Mouse (Mus musculus) embryonic facial prominence, embryonic 15.5 days (tissue): ENCODE results near the gene Lrrc49. TPM values are rescaled to one million over a fixed set of nuclear protein-coding genes. Genes with fewer than 3 reads are reported as not detected.

Experiments
- ATAC-seq: fragments of 200-750 bp; cut with Nextera tagmentation; 2 replicates; pipeline ENCODE4 v1.8.0; 2017; ENCODE audit warnings: low read depth, moderate TSS enrichment; ENCODE audit not compliant: insufficient number of reproducible peaks, low FRiP score, low TSS enrichment
- H3K27ac ChIP-seq: fragments of 300-500 bp; sonication (generic); replicated peaks from 2 replicates; pipeline ENCODE4 v1.5.1; 2015; ENCODE audit warnings: mild to moderate bottlenecking, inconsistent platforms
- H3K27me3 ChIP-seq: fragments of 300-500 bp; sonication (generic); 2 replicates; pipeline ENCODE4 v1.6.1; 2015; ENCODE audit warnings: inconsistent platforms
- H3K36me3 ChIP-seq: fragments of 300-500 bp; sonication (generic); 2 replicates; pipeline ENCODE4 v1.6.1; 2015; ENCODE audit warnings: mild to moderate bottlenecking, inconsistent platforms
- H3K4me1 ChIP-seq: fragments of 300-500 bp; sonication (generic); 2 replicates; pipeline ENCODE4 v1.6.1; 2015; ENCODE audit warnings: inconsistent platforms
- H3K4me2 ChIP-seq: fragments of 300-500 bp; sonication (generic); replicated peaks from 2 replicates; pipeline ENCODE4 v1.6.1; 2015; ENCODE audit warnings: mild to moderate bottlenecking, inconsistent platforms
- H3K4me3 ChIP-seq: fragments of 300-500 bp; sonication (generic); replicated peaks from 2 replicates; pipeline ENCODE4 v1.5.1; 2015; ENCODE audit warnings: mild to moderate bottlenecking, inconsistent platforms
- H3K9ac ChIP-seq: fragments of 300-500 bp; sonication (generic); 2 replicates; pipeline ENCODE4 v1.6.1; 2015; ENCODE audit warnings: inconsistent platforms
- H3K9me3 ChIP-seq: fragments of 300-500 bp; sonication (generic); replicated peaks from 2 replicates; pipeline ENCODE4 v1.6.1; 2016; ENCODE audit warnings: inconsistent platforms
- WGBS: fragments of 180-500 bp; shearing (Covaris S2); methylation state at CpG from one replicate; pipeline ENCODE4 v1.1.7; 2015; 5-methylcytosine and 5-hydroxymethylcytosine counted together
- polyA plus RNA-seq: library from polyadenylated mRNA; unstranded; fragments of >200 nt; fragmentation: Nextera tagmentation; extraction: Ambion mirVana; gene quantifications from 2 replicates; pipeline ENCODE4 v1.2.1, GENCODE M21; 2015

Gene Lrrc49
- polyA plus RNA-seq, 1 experiment from 2014 or later: 17.9 TPM

- Histone ChIP-seq H3K4me3 (no peak overlapping the region), H3K9me3 (no peaks in the 10 kb centered on the region), H3K27me3 (no peaks in the 10 kb centered on the region), H3K27ac (no peak overlapping the region), H3K4me2 (no peak overlapping the region), H3K4me1 (no peaks in the 10 kb centered on the region), H3K36me3 (no peaks in the 10 kb centered on the region), H3K9ac (no peak overlapping the region)
- WGBS: 87% methylated on average over 7 of the region's 7 CpGs
- ATAC-seq: no peak
These were observed 114.9 kb downstream of the Lrrc49 start for GRCm38 (mm10) chr9:60573011-60573410.

DNA sequence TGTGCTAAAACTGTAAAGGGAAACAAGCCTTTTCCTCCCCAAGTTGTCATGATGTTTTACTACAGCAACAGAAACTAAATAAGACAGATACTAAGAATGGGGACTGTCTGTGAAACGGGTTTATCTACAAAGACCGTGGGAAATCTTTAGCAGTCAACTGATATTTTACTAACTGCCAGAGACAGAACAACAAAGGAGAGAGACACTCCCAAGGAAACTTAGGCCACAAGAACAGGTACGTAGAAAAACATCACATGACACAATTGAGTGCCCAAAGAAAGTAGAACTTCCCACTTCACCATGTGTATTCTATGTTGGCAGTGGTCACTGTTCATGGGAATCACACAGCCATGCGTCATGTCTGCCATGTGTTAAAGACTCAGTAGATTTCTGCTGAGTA, 116.2 kb downstream of the Lrrc49 start:
- WGBS: 92% methylated on average over 4 of the region's 4 CpGs
- H3K27me3 ChIP-seq: no peaks in the 10 kb centered on the region

GRCm38 (mm10) chr9:60571041-60571440, 116.9 kb downstream of the Lrrc49 start:
- H3K4me2 ChIP-seq: no peak overlapping the region
- no peak for ATAC-seq
- H3K9ac ChIP-seq: no peak overlapping the region
- no peaks in the 10 kb centered on the region for H3K27me3 ChIP-seq
- no peaks in the 10 kb centered on the region for H3K4me1 ChIP-seq
- H3K36me3 ChIP-seq: no peaks in the 10 kb centered on the region
- no peak overlapping the region for H3K4me3 ChIP-seq
- no peaks in the 10 kb centered on the region for H3K9me3 ChIP-seq
- H3K27ac ChIP-seq: no peak overlapping the region
- 34% methylated on average over 4 of the region's 4 CpGs for WGBS

More for the DNA sequence above, 116.2 kb downstream of the Lrrc49 start:
- Histone ChIP-seq H3K4me1 (no peaks in the 10 kb centered on the region), H3K27ac (no peak overlapping the region), H3K9ac (no peak overlapping the region), H3K36me3 (no peaks in the 10 kb centered on the region), H3K4me2 (no peak overlapping the region), H3K4me3 (no peak overlapping the region), H3K9me3 (no peaks in the 10 kb centered on the region)
- no peak for ATAC-seq

- no peak overlapping the region for H3K4me2 ChIP-seq
- no peaks in the 10 kb centered on the region for H3K36me3 ChIP-seq
- ATAC-seq: no peak
- no peaks in the 10 kb centered on the region for H3K4me1 ChIP-seq
- 66% methylated on average over 2 of the region's 2 CpGs for WGBS
- H3K9me3 ChIP-seq: no peaks in the 10 kb centered on the region
- H3K27me3 ChIP-seq: no peaks in the 10 kb centered on the region
- no peak overlapping the region for H3K9ac ChIP-seq
- no peak overlapping the region for H3K27ac ChIP-seq
- no peak overlapping the region for H3K4me3 ChIP-seq
These were observed 118.6 kb downstream of the Lrrc49 start for GRCm38 (mm10) chr9:60569366-60569765.

DNA sequence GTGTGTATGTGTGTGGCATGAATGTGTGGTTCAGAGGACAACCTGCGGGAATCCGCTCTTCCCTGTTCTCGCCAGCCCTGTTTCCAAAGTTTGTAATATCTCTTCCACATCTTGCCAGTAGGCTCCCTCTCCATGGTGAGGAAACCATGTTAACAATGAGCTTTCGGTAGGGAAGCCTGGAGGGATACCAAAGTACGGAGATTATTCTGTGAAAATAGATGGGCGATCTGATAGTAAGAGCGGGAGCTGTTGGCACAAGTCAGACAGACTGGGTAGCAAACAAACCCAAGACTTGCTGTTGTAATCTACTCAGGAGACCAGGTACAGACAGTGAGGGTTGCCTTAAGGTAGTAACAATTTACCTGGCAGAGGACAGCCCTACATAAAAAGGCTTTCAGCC, 124.1 kb downstream of the Lrrc49 start:
- H3K9me3 ChIP-seq: no peaks in the 10 kb centered on the region
- no peaks in the 10 kb centered on the region for H3K36me3 ChIP-seq
- 78% methylated on average over 7 of the region's 7 CpGs for WGBS
- no peak overlapping the region for H3K27ac ChIP-seq
- H3K4me1 ChIP-seq: peaks cover 20% of the 10 kb centered on the region
- H3K9ac ChIP-seq: no peak overlapping the region
- no peak for ATAC-seq
- no peaks in the 10 kb centered on the region for H3K27me3 ChIP-seq
- H3K4me3 ChIP-seq: no peak overlapping the region
- no peak overlapping the region for H3K4me2 ChIP-seq

- 45% methylated on average over 20 of the region's 20 CpGs for WGBS
- Histone ChIP-seq H3K27me3 (no peaks in the 10 kb centered on the region), H3K4me1 (peaks cover 20% of the 10 kb centered on the region), H3K4me2 (peak overlapping the region; percentile 17), H3K36me3 (no peaks in the 10 kb centered on the region), H3K9ac (no peak overlapping the region), H3K27ac (no peak overlapping the region), H3K9me3 (no peaks in the 10 kb centered on the region), H3K4me3 (no peak overlapping the region)
- no peak for ATAC-seq
These were observed 125.3 kb downstream of the Lrrc49 start for GRCm38 (mm10) chr9:60562443-60563371.

- Histone ChIP-seq H3K36me3 (no peaks in the 10 kb centered on the region), H3K4me1 (peaks cover 20% of the 10 kb centered on the region), H3K9ac (no peak overlapping the region), H3K27me3 (no peaks in the 10 kb centered on the region), H3K4me3 (no peak overlapping the region), H3K27ac (peak overlapping the region; percentile 28; the same call in 1 of the 2 replicates), H3K9me3 (no peaks in the 10 kb centered on the region), H3K4me2 (no peak overlapping the region)
- no peak for ATAC-seq
- WGBS: 38% methylated on average over 9 of the region's 9 CpGs
These were observed 126.2 kb downstream of the Lrrc49 start for GRCm38 (mm10) chr9:60561641-60562289.

- no peak overlapping the region for H3K27ac ChIP-seq
- no peaks in the 10 kb centered on the region for H3K9me3 ChIP-seq
- H3K4me3 ChIP-seq: no peak overlapping the region
- no peaks in the 10 kb centered on the region for H3K36me3 ChIP-seq
- WGBS: 38% methylated on average over 3 of the region's 3 CpGs
- H3K9ac ChIP-seq: no peak overlapping the region
- H3K27me3 ChIP-seq: no peaks in the 10 kb centered on the region
- ATAC-seq: no peak
- H3K4me1 ChIP-seq: peaks cover 20% of the 10 kb centered on the region
- H3K4me2 ChIP-seq: no peak overlapping the region
These were observed 129.5 kb downstream of the Lrrc49 start for GRCm38 (mm10) chr9:60558507-60558906.

GRCm38 (mm10) chr9:60551238-60551637, 136.7 kb downstream of the Lrrc49 start:
- H3K9ac ChIP-seq: no peak overlapping the region
- H3K36me3 ChIP-seq: no peaks in the 10 kb centered on the region
- no peak for ATAC-seq
- no peaks in the 10 kb centered on the region for H3K9me3 ChIP-seq
- no peaks in the 10 kb centered on the region for H3K27me3 ChIP-seq
- H3K4me3 ChIP-seq: no peak overlapping the region
- H3K4me1 ChIP-seq: no peaks in the 10 kb centered on the region
- H3K4me2 ChIP-seq: no peak overlapping the region
- 97% methylated on average over 4 of the region's 4 CpGs for WGBS
- no peak overlapping the region for H3K27ac ChIP-seq

DNA sequence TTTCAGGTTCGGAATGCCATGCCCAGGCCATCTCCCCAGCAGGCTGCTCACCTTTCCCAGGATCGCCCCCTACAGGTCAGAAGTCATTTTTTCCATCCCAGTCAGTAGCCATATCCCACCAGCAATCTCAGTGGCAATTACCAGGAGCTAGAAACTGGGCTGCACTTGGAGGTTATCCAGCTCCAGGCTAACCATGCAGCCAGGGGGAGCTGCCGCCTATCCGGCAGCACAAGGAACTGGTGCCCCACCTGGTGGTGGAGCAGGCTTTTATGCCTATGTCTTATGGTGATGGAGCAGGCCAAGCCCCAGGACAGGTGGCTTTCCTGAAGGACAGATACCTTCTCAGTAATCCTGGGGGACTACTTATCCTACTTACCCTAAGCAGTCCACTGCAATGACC, 139.8 kb downstream of the Lrrc49 start:
- Histone ChIP-seq H3K9ac (no peak overlapping the region), H3K4me3 (no peak overlapping the region), H3K27ac (no peak overlapping the region), H3K4me1 (0 out of 2 replicates have a peak, but pooled peaks cover 3% of the 10 kb centered on the region), H3K4me2 (no peak overlapping the region), H3K36me3 (no peaks in the 10 kb centered on the region), H3K27me3 (no peaks in the 10 kb centered on the region), H3K9me3 (no peaks in the 10 kb centered on the region)
- no peak for ATAC-seq
- WGBS: 35% methylated on average over 4 of the region's 4 CpGs

DNA sequence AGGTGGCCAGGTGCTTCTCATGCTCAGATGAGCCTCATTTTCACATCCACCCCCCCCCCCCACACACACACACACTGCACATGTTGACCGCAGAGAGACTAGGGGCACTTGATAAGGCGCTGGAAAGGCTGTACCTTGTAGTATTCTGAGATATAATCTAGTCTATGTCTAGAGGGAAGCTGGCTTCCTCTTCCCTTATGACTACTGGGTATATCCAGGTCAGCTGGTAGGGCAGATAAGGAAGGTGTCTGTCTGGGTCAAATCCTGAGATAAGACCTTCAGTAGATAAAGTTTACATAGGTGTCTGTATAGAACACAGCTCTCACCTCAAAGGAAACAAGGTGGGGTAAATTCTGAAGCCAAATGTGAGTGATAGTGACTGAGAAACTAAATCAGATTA, 141.8 kb downstream of the Lrrc49 start:
- Histone ChIP-seq H3K9me3 (no peaks in the 10 kb centered on the region), H3K27me3 (no peaks in the 10 kb centered on the region), H3K27ac (no peak overlapping the region), H3K4me2 (no peak overlapping the region), H3K9ac (no peak overlapping the region), H3K36me3 (no peaks in the 10 kb centered on the region), H3K4me1 (0 out of 2 replicates have a peak, but pooled peaks cover 3% of the 10 kb centered on the region), H3K4me3 (no peak overlapping the region)
- no peak for ATAC-seq
- 89% methylated on average over 2 of the region's 2 CpGs for WGBS
